Mouse (Mus musculus) testis, adult 2 months (tissue): ENCODE measurements around the gene Arhgap24. TPM values are rescaled to one million over a fixed set of nuclear protein-coding genes. Genes with fewer than 3 reads are reported as not detected.
"Not testable (repeated sequence)": the region's sequence is repeated elsewhere in the genome, so short reads cannot be mapped to it uniquely, and the experiment has no call there.

ENCODE experiments used
- H3K27ac ChIP-seq: fragments of 200-500 bp; 2 replicates; pipeline ENCODE4 v1.5.1; 2012; ENCODE audit warnings: low read depth, low read length; ENCODE audit not compliant: control insufficient read depth, insufficient read depth
- H3K27me3 ChIP-seq: fragments of 200-500 bp; 2 replicates; pipeline ENCODE4 v1.6.1; 2012; ENCODE audit warnings: mild to moderate bottlenecking, low read length, moderate library complexity; ENCODE audit not compliant: control insufficient read depth, insufficient read depth
- H3K36me3 ChIP-seq: fragments of 200-500 bp; 2 replicates; pipeline ENCODE4 v1.6.1; 2012; ENCODE audit warnings: mild to moderate bottlenecking, low read length; ENCODE audit not compliant: control insufficient read depth, insufficient read depth
- H3K4me1 ChIP-seq: fragments of 200-500 bp; 2 replicates; pipeline ENCODE4 v1.6.1; 2012; ENCODE audit warnings: low read length; ENCODE audit not compliant: control insufficient read depth, insufficient read depth
- H3K4me3 ChIP-seq: fragments of 200-500 bp; 2 replicates; pipeline ENCODE4 v1.5.1; 2012; ENCODE audit warnings: low read depth, mild to moderate bottlenecking, low read length, moderate library complexity, mixed read lengths; ENCODE audit not compliant: control insufficient read depth
- CTCF ChIP-seq: fragments of 200-500 bp; IDR thresholded peaks from 2 replicates; pipeline ENCODE4 v1.5.1; 2012; ENCODE audit warnings: low read depth, mild to moderate bottlenecking, inconsistent platforms, low read length, moderate library complexity; ENCODE audit not compliant: control insufficient read depth, insufficient read depth, insufficient replicate concordance
- POLR2A ChIP-seq: fragments of 200-500 bp; IDR thresholded peaks from 2 replicates; pipeline ENCODE4 v1.6.1; 2012; ENCODE audit warnings: low read depth, mild to moderate bottlenecking, inconsistent platforms, low read length, moderate library complexity; ENCODE audit not compliant: control insufficient read depth
- polyA plus RNA-seq: library from polyadenylated mRNA; depleted of rRNA; stranded (reverse); fragments of >200 nt; gene quantifications from 2 replicates; pipeline ENCODE4 v1.2.3, GENCODE M21; 2012

The Arhgap24 gene
- polyA plus RNA-seq, 1 experiment = 1.9 TPM

DNA sequence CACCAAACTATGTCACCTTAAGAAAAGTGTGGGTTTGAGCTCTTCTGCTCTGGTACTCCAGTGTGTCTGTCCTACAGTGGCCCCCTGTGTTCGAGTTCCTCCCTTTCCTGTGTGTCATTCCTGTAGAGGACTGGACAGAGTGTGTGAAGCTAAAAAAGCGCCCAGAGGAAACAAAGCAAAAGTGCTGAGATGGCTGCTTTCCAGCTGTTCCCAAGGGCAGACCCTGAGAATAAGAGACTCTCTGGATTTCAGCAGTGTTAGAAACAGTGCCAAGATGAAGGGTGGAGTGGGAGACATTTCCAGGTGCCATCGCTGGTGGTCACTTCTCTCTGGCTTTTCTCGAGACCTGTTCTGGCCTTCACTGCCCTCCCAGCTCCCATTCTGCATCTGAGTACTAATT lies 366.7 kb downstream of the Arhgap24 start:
- Histone ChIP-seq H3K4me1 (peaks cover 2% of the 10 kb centered on the region), H3K36me3 (no peaks in the 10 kb centered on the region), H3K27me3 (no peaks in the 10 kb centered on the region), H3K4me3 (no peak overlapping the region), H3K27ac (no peak overlapping the region)
- no peak for TF ChIP-seq POLR2A
- TF ChIP-seq CTCF = no peak

- no peaks in the 10 kb centered on the region for H3K27me3 ChIP-seq
- no peaks in the 10 kb centered on the region for H3K4me1 ChIP-seq
- H3K27ac ChIP-seq = no peak overlapping the region
- H3K36me3 ChIP-seq = no peaks in the 10 kb centered on the region
- no peak for TF ChIP-seq POLR2A
- no peak for TF ChIP-seq CTCF
- H3K4me3 ChIP-seq = no peak overlapping the region
These were observed 370.6 kb downstream of the Arhgap24 start for GRCm38 (mm10) chr5:102851761-102852160.

DNA sequence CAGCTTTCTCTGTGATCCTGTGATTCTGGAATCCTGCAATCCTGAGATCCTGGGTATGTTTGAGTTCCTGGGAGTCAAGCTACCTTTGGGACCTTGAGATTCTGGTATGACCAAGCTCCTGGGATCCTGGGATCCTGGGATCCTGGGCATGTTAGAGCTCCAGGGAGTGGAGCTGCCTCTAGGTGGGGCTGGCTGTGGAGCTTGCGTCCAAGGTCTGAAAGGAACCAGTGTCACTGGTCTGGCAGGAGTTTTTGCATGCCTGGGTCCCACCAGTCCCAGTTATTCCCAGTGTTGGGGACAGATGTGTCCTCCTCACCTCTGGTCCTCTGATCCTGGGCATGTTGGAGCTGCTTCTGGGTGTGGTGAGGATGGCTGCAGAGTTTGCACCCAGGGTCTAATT lies 372.6 kb downstream of the Arhgap24 start:
- no peak for TF ChIP-seq CTCF
- TF ChIP-seq POLR2A = no peak
- no peak overlapping the region for H3K27ac ChIP-seq
- no peak overlapping the region for H3K4me3 ChIP-seq
- H3K4me1 ChIP-seq = no peaks in the 10 kb centered on the region
- no peaks in the 10 kb centered on the region for H3K27me3 ChIP-seq
- H3K36me3 ChIP-seq = no peaks in the 10 kb centered on the region

- H3K36me3 ChIP-seq = no peaks in the 10 kb centered on the region
- H3K27me3 ChIP-seq = no peaks in the 10 kb centered on the region
- TF ChIP-seq CTCF = no peak
- TF ChIP-seq POLR2A = no peak
- H3K27ac ChIP-seq = no peak overlapping the region
- H3K4me3 ChIP-seq = no peak overlapping the region
- H3K4me1 ChIP-seq = peaks cover 5% of the 10 kb centered on the region; the same call in 1 of the 2 replicates
These were observed 374.6 kb downstream of the Arhgap24 start for GRCm38 (mm10) chr5:102855805-102856204.

DNA sequence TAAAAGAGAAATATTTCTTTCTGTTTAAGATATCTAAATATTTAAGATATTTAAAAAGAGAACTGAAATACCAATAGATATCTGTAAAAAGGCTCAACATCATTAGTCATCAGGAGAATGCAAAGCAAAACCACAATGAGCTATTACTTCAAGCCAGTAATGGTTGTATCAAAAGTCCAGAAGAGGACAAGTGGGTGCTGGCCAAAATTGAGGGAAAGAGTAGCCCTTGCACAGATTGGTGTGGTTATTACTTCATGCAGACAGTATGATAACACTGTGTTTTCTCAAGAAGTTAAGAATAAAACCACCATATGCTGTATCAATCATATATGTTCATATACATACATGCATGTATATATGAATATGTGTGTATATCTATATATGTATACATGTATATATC lies 376.9 kb downstream of the Arhgap24 start:
- Histone ChIP-seq H3K36me3 (no peaks in the 10 kb centered on the region), H3K4me3 (no peak overlapping the region), H3K4me1 (peaks cover 5% of the 10 kb centered on the region; the same call in 1 of the 2 replicates), H3K27me3 (no peaks in the 10 kb centered on the region), H3K27ac (no peak overlapping the region)
- no peak for TF ChIP-seq CTCF
- no peak for TF ChIP-seq POLR2A

- no peak for TF ChIP-seq CTCF
- TF ChIP-seq POLR2A = no peak
- no peak overlapping the region for H3K27ac ChIP-seq
- no peak overlapping the region for H3K4me3 ChIP-seq
- H3K36me3 ChIP-seq = no peaks in the 10 kb centered on the region
- H3K27me3 ChIP-seq = no peaks in the 10 kb centered on the region
- H3K4me1 ChIP-seq = peaks cover 5% of the 10 kb centered on the region; the same call in 1 of the 2 replicates
These were observed 378.6 kb downstream of the Arhgap24 start for GRCm38 (mm10) chr5:102859749-102860148.

GRCm38 (mm10) chr5:102868196-102868595 lies 387.0 kb downstream of the Arhgap24 start:
- Histone ChIP-seq H3K36me3 (no peaks in the 10 kb centered on the region), H3K4me1 (no peaks in the 10 kb centered on the region), H3K4me3 (no peak overlapping the region), H3K27ac (no peak overlapping the region), H3K27me3 (no peaks in the 10 kb centered on the region)
- TF ChIP-seq CTCF = no peak

DNA sequence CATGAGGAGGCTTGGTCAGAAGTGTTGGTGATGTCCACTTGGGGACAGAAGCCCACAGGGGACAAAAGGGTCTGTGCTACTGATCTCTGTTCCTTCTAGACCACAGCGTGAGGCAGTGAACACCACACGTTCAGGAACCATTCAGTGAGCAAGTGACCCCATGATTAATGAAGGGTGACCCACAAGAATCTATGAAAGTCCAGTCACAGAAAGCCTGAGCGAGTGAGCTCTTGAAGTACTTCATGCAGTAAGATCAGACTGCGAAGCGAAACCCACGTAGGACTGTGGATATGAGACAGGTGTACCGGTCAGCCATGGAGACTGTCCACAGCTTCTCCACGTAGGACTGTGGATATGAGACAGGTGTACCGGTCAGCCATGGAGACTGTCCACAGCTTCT lies 391.8 kb downstream of the Arhgap24 start:
- H3K27me3 ChIP-seq, H3K4me3 ChIP-seq, H3K27ac ChIP-seq, H3K36me3 ChIP-seq, H3K4me1 ChIP-seq: not testable (repeated sequence)
